In genomic region chr5:55355483-55355882, GRCm38 (mm10) we compare ENCODE assay signal across 15 mouse cellular contexts.
A peak's percentile ranks its signal among the peaks of the same experiment; 100 is the strongest.
DNase-seq lines count a peak whose midpoint lies in the region; ATAC-seq and TF ChIP-seq lines count a peak whose summit lies in the region.
"Had no signal": no experiment of that assay in that cellular context is flagged by ENCODE, and none has a peak within 500 bp of the region (broad histone marks: within the 10 kb centered on the region; RNA-seq: fewer than 3 reads in every experiment).

No protein-coding gene starts in this region.

- no peaks in the 10 kb centered on the region for H3K4me1 ChIP-seq in forebrain, embryonic 14.5 days (ENCODE audit: control insufficient read depth, insufficient read depth, low read length)
- no peaks in the 10 kb centered on the region for H3K4me1 ChIP-seq in forebrain, embryonic 15.5 days
- H3K4me1 ChIP-seq in limb, embryonic 14.5 days (ENCODE audit: control insufficient read depth, insufficient read depth, low read length) = no peaks in the 10 kb centered on the region
- no peaks in the 10 kb centered on the region for H3K4me1 ChIP-seq in limb, embryonic 10.5 days
- no peaks in the 10 kb centered on the region for H3K4me1 ChIP-seq in neural tube, embryonic 11.5 days (ENCODE audit: control insufficient read depth, insufficient read depth, low read length)
- H3K4me1 ChIP-seq: limb, embryonic 12.5 days had no signal

- no peak overlapping the region for H3K4me2 ChIP-seq in forebrain, embryonic 14.5 days (ENCODE audit: low read length)
- H3K4me2 ChIP-seq in forebrain, embryonic 15.5 days (replicated peaks) = no peak overlapping the region
- no peak overlapping the region for H3K4me2 ChIP-seq in limb, embryonic 14.5 days (replicated peaks; ENCODE audit: low read depth, low read length, severe bottlenecking)
- H3K4me2 ChIP-seq in neural tube, embryonic 11.5 days (ENCODE audit: low read depth) = no peak overlapping the region
- H3K4me2 ChIP-seq: limb, embryonic 12.5 days; lung, embryonic 14.5 days had no signal

- no peaks in the 10 kb centered on the region for H3K36me3 ChIP-seq in forebrain, embryonic 14.5 days (ENCODE audit: control insufficient read depth, insufficient read depth, low read length)
- no peaks in the 10 kb centered on the region for H3K36me3 ChIP-seq in forebrain, embryonic 15.5 days
- H3K36me3 ChIP-seq in limb, embryonic 14.5 days (ENCODE audit: control insufficient read depth, insufficient read depth, low read length) = no peaks in the 10 kb centered on the region
- H3K36me3 ChIP-seq in limb, embryonic 10.5 days = no peaks in the 10 kb centered on the region
- H3K36me3 ChIP-seq in neural tube, embryonic 11.5 days (ENCODE audit: control insufficient read depth, insufficient read depth, low read length) = no peaks in the 10 kb centered on the region
- H3K36me3 ChIP-seq: limb, embryonic 12.5 days had no signal

- intact Hi-C loops in gastrocnemius, postnatal 36 days (cut with DNase I) = no loop called here

- 45% methylated on average over 2 of the region's 2 CpGs for WGBS in forebrain, embryonic 14.5 days
- 37% methylated on average over 2 of the region's 2 CpGs for WGBS in forebrain, embryonic 15.5 days
- 64% methylated on average over 2 of the region's 2 CpGs for WGBS in limb, embryonic 14.5 days
- 68% methylated on average over 2 of the region's 2 CpGs for WGBS in limb, embryonic 10.5 days
- 14% methylated on average over 2 of the region's 2 CpGs for WGBS in neural tube, embryonic 11.5 days

- ATAC-seq in forebrain, embryonic 14.5 days = no peak
- no peak for ATAC-seq in forebrain, embryonic 15.5 days (replicated peaks)
- ATAC-seq in limb, embryonic 14.5 days (ENCODE audit: low FRiP score, low read depth) = no peak
- peak; percentile 48; the same call in 1 of the 2 replicates for ATAC-seq in neural tube, embryonic 11.5 days (ENCODE audit: insufficient read depth, low FRiP score, low TSS enrichment)
- ATAC-seq: activated CD4-positive, CD25-positive, alpha-beta regulatory T cell, adult 4 months had no signal

- no peak overlapping the region for H3K4me3 ChIP-seq in forebrain, embryonic 14.5 days (ENCODE audit: low read depth, low read length)
- no peak overlapping the region for H3K4me3 ChIP-seq in forebrain, embryonic 15.5 days
- H3K4me3 ChIP-seq in limb, embryonic 14.5 days (replicated peaks; ENCODE audit: low read length) = no peak overlapping the region
- H3K4me3 ChIP-seq in limb, embryonic 10.5 days = no peak overlapping the region
- no peak overlapping the region for H3K4me3 ChIP-seq in neural tube, embryonic 11.5 days (ENCODE audit: low read depth, low read length)
- H3K4me3 ChIP-seq: limb, embryonic 12.5 days had no signal

- no peak overlapping the region for H3K9ac ChIP-seq in forebrain, embryonic 14.5 days (ENCODE audit: low read length)
- H3K9ac ChIP-seq in forebrain, embryonic 15.5 days (replicated peaks) = no peak overlapping the region
- no peak overlapping the region for H3K9ac ChIP-seq in limb, embryonic 14.5 days (ENCODE audit: low read depth, low read length, severe bottlenecking)
- no peak overlapping the region for H3K9ac ChIP-seq in neural tube, embryonic 11.5 days (ENCODE audit: low read length)
- H3K9ac ChIP-seq: limb, embryonic 12.5 days; lung, embryonic 14.5 days had no signal

- H3K27me3 ChIP-seq in forebrain, embryonic 14.5 days (replicated peaks; ENCODE audit: control insufficient read depth, insufficient read depth, low read length) = no peaks in the 10 kb centered on the region
- no peaks in the 10 kb centered on the region for H3K27me3 ChIP-seq in forebrain, embryonic 15.5 days
- H3K27me3 ChIP-seq in limb, embryonic 14.5 days (ENCODE audit: control insufficient read depth, insufficient read depth, low read length) = no peaks in the 10 kb centered on the region
- no peaks in the 10 kb centered on the region for H3K27me3 ChIP-seq in limb, embryonic 10.5 days (ENCODE audit: low read depth, poor library complexity, severe bottlenecking)
- H3K27me3 ChIP-seq in neural tube, embryonic 11.5 days (ENCODE audit: control insufficient read depth, insufficient read depth, low read length) = no peaks in the 10 kb centered on the region
- H3K27me3 ChIP-seq: limb, embryonic 12.5 days had no signal

- TF ChIP-seq POLR2A in limb, embryonic 14.5 days (IDR thresholded peaks at IDR 0.05; ENCODE audit: borderline replicate concordance, extremely low read depth, insufficient read depth, insufficient read length) = no peak

- H3K9me3 ChIP-seq in forebrain, embryonic 14.5 days (replicated peaks; ENCODE audit: control insufficient read depth, low read length) = no peaks in the 10 kb centered on the region
- H3K9me3 ChIP-seq in forebrain, embryonic 15.5 days = no peaks in the 10 kb centered on the region
- no peaks in the 10 kb centered on the region for H3K9me3 ChIP-seq in limb, embryonic 14.5 days (ENCODE audit: control insufficient read depth, low read length)
- H3K9me3 ChIP-seq in limb, embryonic 10.5 days (replicated peaks) = no peaks in the 10 kb centered on the region
- no peaks in the 10 kb centered on the region for H3K9me3 ChIP-seq in neural tube, embryonic 11.5 days (ENCODE audit: control insufficient read depth, low read length)
- H3K9me3 ChIP-seq: limb, embryonic 12.5 days had no signal

- H3K27ac ChIP-seq in forebrain, embryonic 14.5 days (ENCODE audit: low read depth, low read length) = no peak overlapping the region
- H3K27ac ChIP-seq in forebrain, embryonic 15.5 days (replicated peaks) = no peak overlapping the region
- H3K27ac ChIP-seq in limb, embryonic 14.5 days (replicated peaks; ENCODE audit: low read depth, low read length) = no peak overlapping the region
- no peak overlapping the region for H3K27ac ChIP-seq in limb, embryonic 10.5 days
- no peak overlapping the region for H3K27ac ChIP-seq in neural tube, embryonic 11.5 days (ENCODE audit: low read depth, low read length)
- H3K27ac ChIP-seq: limb, embryonic 12.5 days had no signal

- peak; percentile 17 for DNase-seq in forebrain, embryonic 14.5 days (ENCODE audit: low spot score)
- DNase-seq in limb, embryonic 14.5 days (ENCODE audit: low spot score) = peak; percentile 3
- DNase-seq in limb, embryonic 10.5 days (ENCODE audit: low spot score) = no peak
- DNase-seq in embryo, embryonic 10 days (ENCODE audit: low spot score) = peak; percentile 57
- DNase-seq in neural tube, embryonic 11.5 days (ENCODE audit: low spot score) = peak; percentile 22
- DNase-seq in adrenal gland, postnatal 14 days = no peak
- DNase-seq in gastrocnemius, postnatal 36 days = no peak
- DNase-seq: B cell, adult 2 months; cerebellum, adult 9-10 months; layer of hippocampus, adult 9-11 months; lung, embryonic 14.5 days; thymus, adult 18-20 months had no signal

Comparison
In these comparisons a context has a peak if more than half of its experiments do, and no peak if none do; other contexts are left out.
1. DNase-seq: peak in forebrain, embryonic 14.5 days (single experiment), limb, embryonic 14.5 days (single experiment), embryo, embryonic 10 days (single experiment) and neural tube, embryonic 11.5 days (single experiment); none in limb, embryonic 10.5 days (single experiment), adrenal gland, postnatal 14 days (single experiment) and gastrocnemius, postnatal 36 days (0 of 2).